Mouse (Mus musculus): ENCODE data around the gene Ar.

GRCm38 (mm10) chrX:98239011-98239410, 90.4 kb downstream of the Ar start:
- TF ChIP-seq CTCF (IDR thresholded peaks at IDR 0.05; ENCODE audit: borderline replicate concordance, control insufficient read depth, extremely low read depth, insufficient read depth, low read length, poor library complexity) (no peak), POLR2A (IDR thresholded peaks at IDR 0.05; ENCODE audit: control insufficient read depth, extremely low read depth, insufficient read depth, low read length, poor library complexity) (no peak)

Measured in thymus, adult 2 months (tissue).